Mouse (Mus musculus): ENCODE data around the gene Tm6sf2. TPM values are rescaled to one million over a fixed set of nuclear protein-coding genes. Genes with fewer than 3 reads are reported as not detected.
"Not testable (repeated sequence)": the region's sequence is repeated elsewhere in the genome, so short reads cannot be mapped to it uniquely, and the experiment has no call there.

Gene Tm6sf2
- polyA plus RNA-seq (2015; fragmentation: Nextera tagmentation; extraction: Ambion mirVana), result 0.61 and 0.91 TPM in 2 replicates

GRCm38 (mm10) chr8:70072441-70073069 is at the start of gene Tm6sf2:
TSS of gene Tm6sf2 (plus strand) at chr8:70072924.
- Histone ChIP-seq H3K36me3 (peaks cover 51% of the 10 kb centered on the region), H3K27me3 (no peaks in the 10 kb centered on the region), H3K4me1 (peaks cover 10% of the 10 kb centered on the region), H3K4me2 (peak within 1 kb of the TSS; percentile 47), H3K9ac (no peak within 1 kb of the TSS), H3K4me3 (peak within 1 kb of the TSS; percentile 8; the same call in 1 of the 2 replicates), H3K27ac (no peak within 1 kb of the TSS), H3K9me3 (no peaks in the 10 kb centered on the region)
- WGBS, result 13% methylated on average over 23 of the region's 27 CpGs
- ATAC-seq (ENCODE audit: insufficient number of reproducible peaks, low FRiP score, low TSS enrichment, low read depth), result peak; percentile 53; the same call in 1 of the 2 replicates

GRCm38 (mm10) chr8:70023596-70023995 is 49.1 kb upstream of the Tm6sf2 start:
- no peaks in the 10 kb centered on the region for H3K27me3 ChIP-seq
- no peaks in the 10 kb centered on the region for H3K4me1 ChIP-seq
- H3K9ac ChIP-seq, result no peak overlapping the region
- H3K27ac ChIP-seq, result no peak overlapping the region
- H3K36me3 ChIP-seq, result peaks cover 100% of the 10 kb centered on the region
- ATAC-seq (ENCODE audit: insufficient number of reproducible peaks, low FRiP score, low TSS enrichment, low read depth), result no peak
- H3K4me2 ChIP-seq, result no peak overlapping the region
- H3K9me3 ChIP-seq, result no peaks in the 10 kb centered on the region
- 86% methylated on average over 8 of the region's 8 CpGs for WGBS
- H3K4me3 ChIP-seq, result no peak overlapping the region

- H3K4me2 ChIP-seq, result no peak overlapping the region
- no peak overlapping the region for H3K9ac ChIP-seq
- H3K9me3 ChIP-seq, result no peaks in the 10 kb centered on the region
- H3K36me3 ChIP-seq, result peaks cover 97% of the 10 kb centered on the region
- no peak overlapping the region for H3K4me3 ChIP-seq
- 96% methylated on average over 2 of the region's 2 CpGs for WGBS
- H3K4me1 ChIP-seq, result no peaks in the 10 kb centered on the region
- no peaks in the 10 kb centered on the region for H3K27me3 ChIP-seq
- H3K27ac ChIP-seq, result no peak overlapping the region
- ATAC-seq (ENCODE audit: insufficient number of reproducible peaks, low FRiP score, low TSS enrichment, low read depth), result no peak
Observed at GRCm38 (mm10) chr8:70026151-70026550, 46.6 kb upstream of the Tm6sf2 start.

GRCm38 (mm10) chr8:70030255-70030654 is 42.5 kb upstream of the Tm6sf2 start:
- Histone ChIP-seq H3K27ac (no peak overlapping the region), H3K9me3 (no peaks in the 10 kb centered on the region), H3K36me3 (peaks cover 76% of the 10 kb centered on the region), H3K9ac (no peak overlapping the region), H3K4me2 (no peak overlapping the region), H3K4me1 (no peaks in the 10 kb centered on the region), H3K27me3 (no peaks in the 10 kb centered on the region), H3K4me3 (no peak overlapping the region)
- ATAC-seq (ENCODE audit: insufficient number of reproducible peaks, low FRiP score, low TSS enrichment, low read depth), result no peak
- WGBS, result 100% methylated on average over 1 of the region's 1 CpGs

GRCm38 (mm10) chr8:70037994-70038393 is 34.7 kb upstream of the Tm6sf2 start:
- peaks cover 16% of the 10 kb centered on the region for H3K4me1 ChIP-seq
- H3K9me3 ChIP-seq, result no peaks in the 10 kb centered on the region
- no peak for ATAC-seq (ENCODE audit: insufficient number of reproducible peaks, low FRiP score, low TSS enrichment, low read depth)
- H3K36me3 ChIP-seq, result peaks cover 18% of the 10 kb centered on the region; the same call in 1 of the 2 replicates
- H3K27ac ChIP-seq, result no peak overlapping the region
- H3K9ac ChIP-seq, result no peak overlapping the region
- H3K27me3 ChIP-seq, result no peaks in the 10 kb centered on the region
- no peak overlapping the region for H3K4me2 ChIP-seq
- H3K4me3 ChIP-seq, result no peak overlapping the region
- 93% methylated on average over 1 of the region's 1 CpGs for WGBS

- Histone ChIP-seq H3K4me3 (peak overlapping the region; percentile 99), H3K4me1 (peaks cover 28% of the 10 kb centered on the region), H3K27ac (peak overlapping the region; percentile 86), H3K4me2 (peak overlapping the region; percentile 96), H3K27me3 (no peaks in the 10 kb centered on the region), H3K9me3 (no peaks in the 10 kb centered on the region), H3K36me3 (0 out of 2 replicates have a peak, but pooled peaks cover 9% of the 10 kb centered on the region), H3K9ac (peak overlapping the region; percentile 92)
- no peak for ATAC-seq (ENCODE audit: insufficient number of reproducible peaks, low FRiP score, low TSS enrichment, low read depth)
- WGBS, result 2% methylated on average over 47 of the region's 47 CpGs
Observed at GRCm38 (mm10) chr8:70041885-70042546, 30.7 kb upstream of the Tm6sf2 start.

- peak within 1 kb of the TSS; percentile 92 for H3K9ac ChIP-seq
- H3K27me3 ChIP-seq, result no peaks in the 10 kb centered on the region
- H3K4me1 ChIP-seq, result peaks cover 28% of the 10 kb centered on the region
- WGBS, result under 1% methylated on average over 65 of the region's 65 CpGs
- 0 out of 2 replicates have a peak, but pooled peaks cover 6% of the 10 kb centered on the region for H3K36me3 ChIP-seq
- ATAC-seq (ENCODE audit: insufficient number of reproducible peaks, low FRiP score, low TSS enrichment, low read depth), result peak; percentile 93
- peak within 1 kb of the TSS; percentile 99 for H3K4me3 ChIP-seq
- no peaks in the 10 kb centered on the region for H3K9me3 ChIP-seq
- H3K4me2 ChIP-seq, result peak within 1 kb of the TSS; percentile 96
- H3K27ac ChIP-seq, result peak within 1 kb of the TSS; percentile 86
Observed at GRCm38 (mm10) chr8:70042583-70043455, 29.9 kb upstream of the Tm6sf2 start, which contains the start of the genes Mau2 and Sugp1. TSS of gene Mau2 (minus strand) at chr8:70042734. TSS of gene Sugp1 (plus strand) at chr8:70042813.

GRCm38 (mm10) chr8:70043996-70044395 is 28.7 kb upstream of the Tm6sf2 start:
- WGBS, result 91% methylated on average over 5 of the region's 5 CpGs
- Histone ChIP-seq H3K36me3 (peaks cover 12% of the 10 kb centered on the region; the same call in 1 of the 2 replicates), H3K4me3 (peak overlapping the region; percentile 99; the same call in 1 of the 2 replicates), H3K27me3 (no peaks in the 10 kb centered on the region), H3K9me3 (no peaks in the 10 kb centered on the region), H3K9ac (no peak overlapping the region), H3K4me1 (peaks cover 28% of the 10 kb centered on the region), H3K27ac (no peak overlapping the region), H3K4me2 (no peak overlapping the region)
- no peak for ATAC-seq (ENCODE audit: insufficient number of reproducible peaks, low FRiP score, low TSS enrichment, low read depth)

GRCm38 (mm10) chr8:70049662-70050061 is 23.1 kb upstream of the Tm6sf2 start:
- Histone ChIP-seq H3K4me3 (no peak overlapping the region), H3K27ac (no peak overlapping the region), H3K27me3 (no peaks in the 10 kb centered on the region), H3K9ac (no peak overlapping the region), H3K36me3 (peaks cover 50% of the 10 kb centered on the region), H3K9me3 (no peaks in the 10 kb centered on the region), H3K4me2 (no peak overlapping the region), H3K4me1 (no peaks in the 10 kb centered on the region)
- no peak for ATAC-seq (ENCODE audit: insufficient number of reproducible peaks, low FRiP score, low TSS enrichment, low read depth)

GRCm38 (mm10) chr8:70050434-70050833 is 22.3 kb upstream of the Tm6sf2 start:
- WGBS, result 94% methylated on average over 5 of the region's 5 CpGs
- H3K4me1 ChIP-seq; H3K27me3 ChIP-seq; H3K4me2 ChIP-seq; H3K9me3 ChIP-seq; H3K27ac ChIP-seq; ATAC-seq (ENCODE audit: insufficient number of reproducible peaks, low FRiP score, low TSS enrichment, low read depth); H3K4me3 ChIP-seq; H3K9ac ChIP-seq: not testable (repeated sequence)
- peaks cover 57% of the 10 kb centered on the region for H3K36me3 ChIP-seq

GRCm38 (mm10) chr8:70057721-70058120 is 15.0 kb upstream of the Tm6sf2 start:
- Histone ChIP-seq H3K36me3 (peaks cover 81% of the 10 kb centered on the region), H3K4me2 (no peak overlapping the region), H3K9ac (no peak overlapping the region), H3K27ac (no peak overlapping the region), H3K4me1 (no peaks in the 10 kb centered on the region), H3K27me3 (no peaks in the 10 kb centered on the region), H3K4me3 (no peak overlapping the region), H3K9me3 (no peaks in the 10 kb centered on the region)
- ATAC-seq (ENCODE audit: insufficient number of reproducible peaks, low FRiP score, low TSS enrichment, low read depth), result no peak
- WGBS, result 82% methylated on average over 1 of the region's 1 CpGs
